Mouse (Mus musculus): Measurements from ENCODE around the gene Adgra1.
A peak's percentile ranks its signal among the peaks of the same experiment; 100 is the strongest.

Gene Adgra1

GRCm38 (mm10) chr7:139834036-139834435 lies at the start of gene Adgra1:
TSS of gene Adgra1 (plus strand) at chr7:139834174.
- no peak for DNase-seq

DNA sequence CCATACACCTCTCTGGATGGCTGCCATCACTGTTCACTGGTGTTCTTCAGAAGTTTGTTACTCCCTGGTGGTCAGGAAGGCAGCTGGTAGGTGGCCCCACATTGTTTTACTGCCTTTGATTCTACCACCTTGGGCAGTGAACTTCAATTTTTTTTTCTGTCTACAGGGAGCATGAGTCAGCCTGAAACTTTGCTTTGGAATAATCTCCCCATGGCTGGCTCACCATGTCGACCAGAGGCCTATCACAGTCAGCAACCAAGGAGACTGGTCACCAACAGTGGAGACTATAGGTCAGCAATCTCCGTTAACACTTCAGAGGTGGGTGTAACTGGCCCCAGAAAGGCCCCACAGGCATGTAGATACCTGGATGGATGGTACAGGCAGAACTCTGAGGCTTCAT lies 46.6 kb upstream of the Adgra1 start:
- DNase-seq = no peak

- no peak for DNase-seq
Measured at GRCm38 (mm10) chr7:139788927-139789326, 45.0 kb upstream of the Adgra1 start.

- DNase-seq = no peak
Measured at GRCm38 (mm10) chr7:139789718-139790117, 44.3 kb upstream of the Adgra1 start.

DNA sequence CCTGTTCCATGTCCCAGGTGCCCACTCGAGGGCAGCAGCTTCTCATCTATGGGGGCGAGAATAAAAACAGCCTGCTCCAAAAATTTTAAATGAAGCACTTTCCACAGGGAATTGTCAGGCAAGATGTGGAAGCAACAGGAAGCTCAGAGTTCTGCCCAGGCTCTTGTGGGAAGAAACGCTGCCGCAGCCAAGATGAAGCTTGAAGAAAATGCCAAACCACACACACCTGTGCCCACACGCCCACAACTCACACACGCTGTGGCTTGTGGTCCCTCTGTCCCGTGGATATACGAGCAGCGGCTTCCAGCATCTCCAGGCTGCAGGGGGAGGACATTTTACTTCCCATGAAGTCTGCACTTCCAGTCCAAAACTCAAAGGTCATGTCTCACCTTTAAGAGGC lies 42.4 kb upstream of the Adgra1 start:
- DNase-seq = no peak

GRCm38 (mm10) chr7:139795004-139795605 lies 38.9 kb upstream of the Adgra1 start:
- no peak for DNase-seq

DNA sequence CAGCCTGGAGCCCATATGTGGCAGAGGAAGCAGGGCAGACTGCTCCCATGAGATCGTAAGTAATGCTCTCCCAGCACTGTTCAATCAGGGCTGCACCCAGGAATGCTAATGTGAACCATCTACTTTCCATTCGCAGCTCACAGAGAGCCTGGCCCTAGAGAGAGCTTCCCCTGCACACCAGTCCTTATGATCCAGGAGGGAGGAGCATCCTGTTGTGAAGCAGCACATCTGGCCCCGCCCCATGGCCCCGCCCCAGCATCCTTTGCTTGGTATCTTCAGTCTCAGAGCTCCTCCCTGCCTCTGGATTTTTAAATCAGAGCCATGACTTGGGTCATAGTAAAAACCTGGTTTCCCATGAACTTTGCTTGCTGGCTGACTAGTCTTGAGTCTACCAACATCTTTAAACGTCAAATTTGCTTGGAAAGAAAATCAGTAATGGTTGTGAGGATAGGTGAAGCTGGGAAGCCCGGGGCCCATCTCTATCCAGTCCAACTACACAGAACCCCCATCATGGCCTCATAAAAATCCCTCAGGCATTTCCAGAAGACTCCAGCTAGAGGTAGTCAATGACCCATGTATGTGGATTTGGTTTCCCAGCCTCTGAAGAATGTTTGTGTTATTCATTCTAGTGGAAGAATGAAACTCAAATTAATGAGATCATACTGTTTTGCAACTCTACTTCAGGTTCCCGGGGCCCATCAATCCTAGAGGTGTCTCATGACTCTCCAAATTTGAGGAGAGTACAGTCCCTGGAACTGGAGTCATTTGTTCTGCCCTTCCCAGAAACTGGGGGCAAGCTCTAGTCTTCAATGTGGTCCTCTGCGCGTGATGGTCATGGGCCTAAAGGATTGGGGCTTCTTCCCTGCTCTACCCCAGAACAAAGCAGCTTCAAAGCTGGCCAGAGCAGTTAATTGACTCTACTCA lies 36.5 kb upstream of the Adgra1 start:
- DNase-seq = no peak

DNA sequence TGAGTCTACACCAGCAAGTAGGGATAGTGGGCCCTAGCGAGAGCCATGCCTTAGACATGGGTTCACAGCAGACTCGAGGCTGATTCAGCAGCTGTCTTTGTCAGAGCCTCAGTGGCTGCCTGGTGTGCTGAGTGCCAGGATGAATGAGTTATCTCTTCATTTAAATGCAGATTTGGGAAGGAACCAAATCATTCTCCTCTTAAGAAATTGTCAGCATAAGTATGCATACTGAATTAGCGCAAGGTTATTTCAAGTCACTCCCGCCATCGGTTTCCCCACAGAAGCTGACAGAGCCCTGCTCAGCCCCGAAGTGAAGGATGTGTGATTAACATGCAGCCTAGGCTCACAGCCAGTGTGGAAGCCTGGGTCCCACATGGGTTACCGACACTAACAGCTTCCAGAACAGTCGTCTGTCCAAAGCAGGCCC lies 27.8 kb upstream of the Adgra1 start:
- no peak for DNase-seq

- no peak for DNase-seq
Measured at GRCm38 (mm10) chr7:139810036-139810435, 23.9 kb upstream of the Adgra1 start.

DNA sequence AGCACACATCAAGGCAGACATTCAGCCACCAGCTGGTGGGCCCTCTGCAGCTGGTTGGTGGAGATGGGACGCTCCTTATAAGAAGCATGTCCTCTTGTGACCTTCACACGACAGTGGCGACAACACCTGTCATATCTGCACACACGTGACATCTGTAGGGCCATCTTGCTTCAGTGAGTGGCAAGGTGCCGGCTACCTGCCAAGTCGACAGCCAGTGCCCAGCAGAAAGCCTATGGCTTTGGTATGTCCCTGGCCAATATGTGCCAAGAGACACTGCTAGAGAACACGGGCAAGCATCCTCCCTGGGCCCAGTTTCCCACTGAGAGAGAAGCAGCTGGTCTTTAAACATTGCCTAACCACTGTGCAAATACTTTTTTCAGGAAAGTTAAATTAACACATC lies 22.3 kb upstream of the Adgra1 start:
- no peak for DNase-seq

DNA sequence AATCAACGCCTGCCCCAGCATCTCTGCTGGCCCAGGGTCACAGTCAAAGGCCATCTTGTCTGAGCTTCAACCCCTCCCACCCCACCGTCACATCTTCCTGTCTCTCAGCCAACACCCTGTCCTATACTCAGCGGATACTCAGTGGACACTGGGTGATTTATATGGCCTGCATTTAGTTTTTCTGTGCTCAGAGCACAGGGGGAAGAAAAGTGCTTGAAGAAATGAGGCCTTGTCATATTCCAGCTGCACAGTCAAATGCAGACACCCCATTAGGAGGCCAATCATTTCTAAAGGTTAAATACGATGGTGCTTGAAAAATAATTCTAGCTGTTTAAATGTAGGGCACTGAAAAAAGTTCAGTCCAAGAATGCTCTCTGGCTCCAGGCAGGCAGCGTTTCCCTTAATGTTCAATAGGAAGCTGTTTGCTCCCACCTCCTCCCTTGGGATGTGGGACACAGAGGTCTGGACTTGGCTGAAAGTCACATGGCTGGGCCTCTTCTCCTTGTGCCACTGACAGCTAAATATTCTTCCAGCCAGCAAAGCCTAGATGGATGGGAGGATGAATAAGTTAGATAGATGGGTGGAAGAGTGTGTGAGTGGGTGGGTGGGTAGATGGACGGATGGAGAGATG lies 20.3 kb upstream of the Adgra1 start:
- peak in 1 of 2 experiments; percentile 3 for DNase-seq

DNA sequence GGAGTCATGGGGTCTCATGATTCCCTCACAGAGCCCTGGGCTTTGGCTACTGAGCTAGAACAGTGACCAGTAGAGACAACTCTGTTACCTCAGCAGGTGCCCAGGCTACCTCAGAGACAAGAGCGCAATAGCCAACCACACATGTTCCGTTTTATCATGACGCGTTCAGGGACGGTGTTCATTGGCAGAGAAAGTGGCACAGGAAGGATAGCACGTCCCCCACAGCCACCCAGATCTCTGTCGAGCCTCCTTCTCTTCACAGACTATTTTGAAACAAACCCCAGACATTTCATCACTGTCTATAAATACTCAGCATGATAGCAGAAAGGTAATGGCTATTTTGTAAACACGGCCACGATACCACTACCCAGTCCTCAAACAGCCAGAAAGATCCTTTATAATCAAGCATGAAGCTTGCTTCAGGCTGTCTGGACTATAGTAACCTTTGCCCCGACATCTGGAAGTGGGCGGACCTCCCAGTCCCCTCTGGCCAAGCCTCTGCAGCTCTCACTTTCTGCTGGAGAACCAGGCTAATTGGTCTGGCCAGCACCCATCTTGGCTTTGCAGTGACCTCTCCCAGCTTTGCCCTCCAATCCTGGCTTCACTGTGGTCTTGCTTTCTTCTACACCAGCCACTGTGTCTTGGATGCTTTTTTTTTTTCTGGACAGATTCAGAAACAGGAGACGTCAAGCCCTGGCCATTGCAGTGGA lies 11.5 kb upstream of the Adgra1 start:
- DNase-seq = no peak

DNA sequence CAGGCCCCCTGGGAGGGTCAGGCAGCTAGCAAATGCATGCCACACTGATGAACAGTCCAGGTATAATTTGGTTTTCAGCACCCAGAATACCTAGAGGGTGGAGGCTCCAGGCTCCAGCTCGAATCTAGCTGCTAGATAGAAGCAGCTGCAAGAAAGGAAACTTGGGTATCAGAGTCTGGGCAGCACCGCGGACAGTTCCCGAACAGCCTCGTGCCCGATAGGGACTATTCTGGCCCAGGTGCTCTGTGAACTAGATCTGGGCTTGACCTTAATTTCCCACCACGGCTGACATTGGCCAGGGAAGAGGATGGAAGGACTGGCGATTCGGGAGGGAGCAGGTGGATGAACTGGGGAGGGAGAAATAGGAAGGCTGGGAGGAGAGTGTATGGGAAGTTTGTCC lies 6.3 kb upstream of the Adgra1 start:
- no peak for DNase-seq

GRCm38 (mm10) chr7:139833532-139833931 lies 442 bp upstream of the Adgra1 start:
- DNase-seq = no peak

DNA sequence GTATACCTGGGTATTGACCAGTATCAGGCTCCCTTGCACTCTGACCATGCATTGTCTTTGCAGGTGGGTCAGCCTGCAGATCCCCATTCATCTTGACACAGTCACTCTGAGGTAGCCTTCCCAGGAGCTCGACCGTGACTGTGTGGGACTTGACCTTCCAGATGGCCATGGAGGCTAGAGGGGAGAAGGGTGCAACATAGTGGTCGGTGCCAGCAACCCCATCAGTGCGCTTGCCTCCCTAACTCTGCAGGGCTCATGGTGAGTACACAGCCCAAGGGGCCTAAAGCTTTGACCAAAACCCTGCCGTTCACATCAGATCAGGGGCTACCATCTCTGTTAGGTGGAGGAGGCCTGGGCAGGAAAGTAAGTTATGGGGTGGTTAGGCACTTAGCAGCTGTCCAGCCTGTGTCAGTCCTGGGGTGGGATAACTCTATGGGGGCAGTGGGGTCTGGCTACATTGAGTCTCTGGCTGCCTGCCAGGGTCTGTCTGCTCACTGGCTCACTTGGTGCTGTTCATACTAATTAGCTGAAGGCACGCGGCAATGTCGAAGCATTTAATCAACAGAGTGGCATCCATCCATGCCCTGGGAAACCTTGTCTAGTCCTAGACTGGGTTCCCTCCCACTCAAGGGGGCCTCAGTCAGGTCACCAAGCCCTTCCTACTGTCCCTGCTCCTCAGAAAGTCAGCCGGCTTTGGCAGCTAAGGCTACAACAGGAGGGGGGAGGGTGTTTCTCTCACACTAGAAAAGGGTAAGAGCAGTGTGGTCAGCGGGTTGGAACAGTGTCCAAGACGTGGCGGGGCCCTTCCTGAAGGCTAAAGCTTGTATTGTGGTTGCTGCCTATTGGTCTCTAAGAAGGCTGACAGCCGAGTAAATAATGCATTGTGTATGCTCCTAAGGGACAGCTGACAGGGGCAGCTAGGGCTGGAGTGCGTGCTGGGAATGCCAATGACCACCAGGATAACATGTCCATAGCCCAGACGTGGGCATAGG lies 1.5 kb downstream of the Adgra1 start:
- no peak for DNase-seq

DNA sequence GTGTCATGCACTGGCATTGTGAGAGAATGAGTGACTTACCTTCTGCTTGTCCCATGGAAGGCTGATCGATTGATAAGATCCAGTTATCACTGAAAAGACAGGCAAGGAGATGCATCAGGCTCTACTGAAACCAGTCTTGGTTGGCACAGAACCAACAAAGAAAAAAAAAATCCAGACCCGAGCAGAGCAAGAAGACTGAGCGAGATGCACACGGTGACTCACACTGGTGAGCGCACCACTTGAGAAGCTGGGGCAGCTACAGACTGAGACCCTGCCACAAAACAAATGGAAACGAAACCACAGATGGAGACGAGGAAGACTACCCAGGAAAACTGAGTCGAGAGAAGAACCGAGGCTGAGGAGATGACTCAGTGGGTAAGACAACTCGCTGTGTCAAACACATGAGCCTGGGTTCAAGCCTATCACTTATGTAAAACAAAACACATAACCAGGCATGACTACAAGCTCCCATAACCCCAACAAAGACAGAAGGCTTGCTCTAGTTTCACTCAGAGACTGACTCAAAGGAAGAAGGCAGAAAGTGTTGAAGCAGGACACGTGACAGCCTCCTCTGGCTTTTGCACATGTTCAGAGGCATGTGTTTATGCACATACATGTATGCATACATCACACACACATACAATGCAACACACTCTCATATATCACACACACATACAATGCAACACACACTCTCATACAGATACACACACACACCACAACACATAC lies 6.6 kb downstream of the Adgra1 start:
- DNase-seq = no peak

GRCm38 (mm10) chr7:139842397-139842796 lies 8.4 kb downstream of the Adgra1 start:
- no peak for DNase-seq

DNA sequence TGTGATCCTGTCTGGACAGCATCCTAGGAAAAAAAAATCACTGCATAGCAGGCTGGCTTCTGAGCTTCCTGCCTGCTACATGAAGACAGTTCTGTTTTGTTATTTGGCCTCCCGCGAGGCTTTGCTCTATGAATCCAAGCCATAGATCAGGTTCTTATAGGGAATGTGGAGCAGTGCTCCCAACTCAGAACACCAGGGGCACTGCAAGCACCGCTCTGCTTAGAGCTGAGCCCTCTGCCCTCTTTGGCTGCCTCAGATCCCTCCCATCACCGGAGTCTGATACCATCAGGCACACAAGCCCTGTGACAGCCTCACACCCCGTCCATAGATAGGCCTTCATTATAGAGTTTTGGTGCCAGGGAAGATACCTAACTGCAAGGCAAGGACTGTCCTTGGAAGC lies 9.2 kb downstream of the Adgra1 start:
- no peak for DNase-seq

GRCm38 (mm10) chr7:139843776-139844175 lies 9.8 kb downstream of the Adgra1 start:
- DNase-seq = peak; percentile 6 to 21

DNA sequence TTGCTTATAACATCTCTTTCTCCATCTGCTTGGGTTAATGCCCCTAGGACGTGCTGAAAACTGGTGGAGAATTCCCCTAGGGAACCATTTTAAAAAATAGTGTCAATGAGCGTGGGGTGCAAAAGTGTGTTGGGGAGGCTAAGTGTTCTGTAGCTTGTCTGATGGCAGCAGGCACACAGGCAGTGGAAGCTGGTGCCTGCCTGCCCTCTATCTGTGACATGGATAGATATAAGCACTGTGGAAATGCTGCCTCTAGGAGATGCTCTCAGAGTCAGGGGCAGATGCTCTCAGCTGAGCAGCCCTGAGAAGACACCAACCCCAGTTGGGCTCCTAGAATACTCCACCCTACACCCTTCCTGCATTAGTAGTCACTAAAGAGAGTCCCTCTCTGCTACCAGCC lies 11.1 kb downstream of the Adgra1 start:
- no peak for DNase-seq

- DNase-seq = no peak
Measured at GRCm38 (mm10) chr7:139850152-139850551, 16.2 kb downstream of the Adgra1 start.
